Mouse (Mus musculus) layer of hippocampus, postnatal 14 days (tissue): Measurements from ENCODE around the gene Myo6. TPM values are rescaled to one million over a fixed set of nuclear protein-coding genes. Genes with fewer than 3 reads are reported as not detected.
A peak's percentile ranks its signal among the peaks of the same experiment; 100 is the strongest.

Experiments used
- DNase-seq, 2 experiments: peaks; one replicate each; pipeline ENCODE4 v3.0.0; 2021 to 2022; ENCODE audit warnings: low spot score in 2 of 2, mixed read lengths in 1 of 2
- long read RNA-seq, 2 experiments: library from polyadenylated mRNA; stranded (forward); transcript quantifications; one replicate each; pipeline ENCODE4 v2.0.0; 2021
- total RNA-seq, 2 experiments: library from RNA; stranded (reverse); gene quantifications; 2 replicates each; pipeline ENCODE4 v1.2.3; 2021

Gene Myo6
- total RNA-seq, result 10 to 100 TPM; 75.1 to 75.9 TPM
- long read RNA-seq, experiment 1, full-length matches to known transcripts, result 9 of 14 reads
- long read RNA-seq, experiment 1, partial matches to known transcripts, result 1 of 14 reads
- long read RNA-seq, experiment 1, other reads (novel, unspliced or antisense), result 4 of 14 reads
- long read RNA-seq, experiment 2, full-length matches to known transcripts, result 17 of 27 reads
- long read RNA-seq, experiment 2, partial matches to known transcripts, result 2 of 27 reads
- long read RNA-seq, experiment 2, other reads (novel, unspliced or antisense), result 8 of 27 reads

GRCm38 (mm10) chr9:80164611-80165474 lies at the start of gene Myo6:
Gene Myo6 (plus strand): TSS chr9:80165031.
- peak; percentile 92 to 94 for DNase-seq

GRCm38 (mm10) chr9:80145992-80146587 lies 18.7 kb upstream of the Myo6 start:
- DNase-seq, result no peak

GRCm38 (mm10) chr9:80149594-80149993 lies 15.2 kb upstream of the Myo6 start:
- no peak for DNase-seq

- DNase-seq, result peak; percentile 41 to 54
These were observed 9.6 kb upstream of the Myo6 start for GRCm38 (mm10) chr9:80155277-80155676.

GRCm38 (mm10) chr9:80156780-80157179 lies 8.1 kb upstream of the Myo6 start:
- no peak for DNase-seq

GRCm38 (mm10) chr9:80157840-80158465 lies 6.9 kb upstream of the Myo6 start:
- DNase-seq, result no peak

- DNase-seq, result no peak
These were observed 5.9 kb upstream of the Myo6 start for GRCm38 (mm10) chr9:80158937-80159336.

GRCm38 (mm10) chr9:80161451-80161850 lies 3.4 kb upstream of the Myo6 start:
- no peak for DNase-seq

- DNase-seq, result no peak
These were observed 1.6 kb upstream of the Myo6 start for GRCm38 (mm10) chr9:80163126-80163723.

GRCm38 (mm10) chr9:80164191-80164590 lies 640 bp upstream of the Myo6 start:
- DNase-seq, result no peak

- no peak for DNase-seq
These were observed 859 bp downstream of the Myo6 start for GRCm38 (mm10) chr9:80165690-80166089.

GRCm38 (mm10) chr9:80166425-80166824 lies 1.6 kb downstream of the Myo6 start:
- DNase-seq, result no peak

GRCm38 (mm10) chr9:80167089-80167488 lies 2.3 kb downstream of the Myo6 start:
- no peak for DNase-seq

- no peak for DNase-seq
These were observed 4.7 kb downstream of the Myo6 start for GRCm38 (mm10) chr9:80169551-80169950.

GRCm38 (mm10) chr9:80171241-80171640 lies 6.4 kb downstream of the Myo6 start:
- DNase-seq, result no peak

- no peak for DNase-seq
These were observed 7.8 kb downstream of the Myo6 start for GRCm38 (mm10) chr9:80172396-80173222.

- DNase-seq, result peak; percentile 43
These were observed 8.8 kb downstream of the Myo6 start for GRCm38 (mm10) chr9:80173629-80174028.

GRCm38 (mm10) chr9:80176696-80177478 lies 12.1 kb downstream of the Myo6 start:
- no peak for DNase-seq

GRCm38 (mm10) chr9:80178670-80179069 lies 13.8 kb downstream of the Myo6 start:
- DNase-seq, result no peak
